Mouse (Mus musculus) cerebellum, adult 2 months (tissue): ENCODE measurements around the gene Zfp292. TPM values are rescaled to one million over a fixed set of nuclear protein-coding genes. Genes with fewer than 3 reads are reported as not detected.
A peak's percentile ranks its signal among the peaks of the same experiment; 100 is the strongest.

ENCODE experiments used
- DNase-seq, 2 experiments: peaks; one replicate each; pipeline ENCODE4 v3.0.0; 2021
- H3K27ac ChIP-seq: fragments of 200-500 bp; 2 replicates; pipeline ENCODE4 v1.5.1; 2012; ENCODE audit warnings: low read length, control low read depth, inconsistent platforms; ENCODE audit not compliant: insufficient read depth
- H3K27me3 ChIP-seq: fragments of 200-500 bp; 2 replicates; pipeline ENCODE4 v1.6.1; 2012; ENCODE audit warnings: inconsistent platforms, mild to moderate bottlenecking, low read length, moderate library complexity; ENCODE audit not compliant: control insufficient read depth, insufficient read depth
- H3K4me1 ChIP-seq: fragments of 200-500 bp; 2 replicates; pipeline ENCODE4 v1.6.1; 2011; ENCODE audit warnings: low read length; ENCODE audit not compliant: control insufficient read depth, insufficient read depth
- H3K4me3 ChIP-seq: fragments of 200-500 bp; replicated peaks from 2 replicates; pipeline ENCODE3; 2011; ENCODE audit warnings: mild to moderate bottlenecking, low read depth, low read length, control low read depth; ENCODE audit not compliant: insufficient read depth
- CTCF ChIP-seq: fragments of 200-500 bp; IDR thresholded peaks from 2 replicates; pipeline ENCODE4 v1.5.1; 2011; ENCODE audit warnings: low read depth, mild to moderate bottlenecking, control low read depth, low read length, moderate library complexity, borderline replicate concordance; ENCODE audit not compliant: insufficient read depth
- POLR2A ChIP-seq: fragments of 200-500 bp; IDR thresholded peaks from 2 replicates; pipeline ENCODE4 v1.6.1; 2011; ENCODE audit warnings: low read length, control low read depth, borderline replicate concordance; ENCODE audit not compliant: insufficient read depth
- WGBS: fragments of 180-500 bp; shearing (Covaris S2); methylation state at CpG from one replicate; pipeline ENCODE4 v1.1.7; 2018; 5-methylcytosine and 5-hydroxymethylcytosine counted together
- polyA plus RNA-seq: library from polyadenylated mRNA; depleted of rRNA; stranded (reverse); fragments of >200 nt; gene quantifications from 2 replicates; pipeline ENCODE4 v1.2.3, GENCODE M21; 2012; rRNA removed

Zfp292 gene
- polyA plus RNA-seq, 1 experiment: 8.9 TPM

- WGBS: 17% methylated on average over 4 of the region's 4 CpGs
- H3K27ac ChIP-seq: no peak overlapping the region
- H3K4me1 ChIP-seq: no peaks in the 10 kb centered on the region
- no peak overlapping the region for H3K4me3 ChIP-seq
- no peak for DNase-seq
- TF ChIP-seq CTCF (no peak), POLR2A (no peak)
- H3K27me3 ChIP-seq: no peaks in the 10 kb centered on the region
Measured at GRCm38 (mm10) chr4:34782730-34783129, 100.0 kb downstream of the Zfp292 start.

- DNase-seq: peak; percentile 90 to 94
- WGBS: 5% methylated on average over 40 of the region's 40 CpGs
- Histone ChIP-seq H3K4me1 (no peaks in the 10 kb centered on the region), H3K4me3 (peak within 1 kb of the TSS; percentile 94), H3K27me3 (no peaks in the 10 kb centered on the region), H3K27ac (peak within 1 kb of the TSS; percentile 80)
- TF ChIP-seq POLR2A: peak; percentile 83
- TF ChIP-seq CTCF: peak; percentile 76
Measured at GRCm38 (mm10) chr4:34777677-34778527, 104.9 kb downstream of the Zfp292 start, which contains the start of gene Smim8. Smim8 (minus strand) TSS chr4:34778423.

- 19% methylated on average over 8 of the region's 8 CpGs for WGBS
- no peak for TF ChIP-seq POLR2A
- no peak for TF ChIP-seq CTCF
- Histone ChIP-seq H3K27ac (no peak overlapping the region), H3K4me3 (no peak overlapping the region), H3K27me3 (no peaks in the 10 kb centered on the region), H3K4me1 (no peaks in the 10 kb centered on the region)
- no peak for DNase-seq
Measured at GRCm38 (mm10) chr4:34771652-34772371, 110.9 kb downstream of the Zfp292 start.

GRCm38 (mm10) chr4:34756163-34756562, 126.6 kb downstream of the Zfp292 start, which contains the start of gene Gm136:
Gm136 (minus strand) TSS chr4:34756263.
- Histone ChIP-seq H3K4me1 (no peaks in the 10 kb centered on the region), H3K4me3 (no peak within 1 kb of the TSS), H3K27me3 (no peaks in the 10 kb centered on the region), H3K27ac (no peak within 1 kb of the TSS)
- WGBS: 87% methylated on average over 1 of the region's 1 CpGs
- TF ChIP-seq CTCF (no peak), POLR2A (no peak)
- no peak for DNase-seq

Other genes with a start within 250 kb of the Zfp292 start
- gene Slc35a1, start 195.5 kb downstream of the Zfp292 start, polyA plus RNA-seq: 19.2 and 20.9 TPM in 2 replicates
- gene Cfap206, start 152.8 kb downstream of the Zfp292 start, polyA plus RNA-seq: 0.59 and 1.2 TPM in 2 replicates
- not detected in 2 replicates for gene Gm136, start 126.7 kb downstream of the Zfp292 start, polyA plus RNA-seq
- 25.0 and 25.4 TPM in 2 replicates for gene Smim8, start 104.5 kb downstream of the Zfp292 start, polyA plus RNA-seq
- gene Cga, start 10.8 kb upstream of the Zfp292 start, polyA plus RNA-seq: not detected in 2 replicates